Mouse (Mus musculus): ENCODE measurements around the gene Rmi2. TPM values are rescaled to one million over a fixed set of nuclear protein-coding genes. Genes with fewer than 3 reads are reported as not detected.

The Rmi2 gene
- polyA plus RNA-seq, 1 experiment: not detected

DNA sequence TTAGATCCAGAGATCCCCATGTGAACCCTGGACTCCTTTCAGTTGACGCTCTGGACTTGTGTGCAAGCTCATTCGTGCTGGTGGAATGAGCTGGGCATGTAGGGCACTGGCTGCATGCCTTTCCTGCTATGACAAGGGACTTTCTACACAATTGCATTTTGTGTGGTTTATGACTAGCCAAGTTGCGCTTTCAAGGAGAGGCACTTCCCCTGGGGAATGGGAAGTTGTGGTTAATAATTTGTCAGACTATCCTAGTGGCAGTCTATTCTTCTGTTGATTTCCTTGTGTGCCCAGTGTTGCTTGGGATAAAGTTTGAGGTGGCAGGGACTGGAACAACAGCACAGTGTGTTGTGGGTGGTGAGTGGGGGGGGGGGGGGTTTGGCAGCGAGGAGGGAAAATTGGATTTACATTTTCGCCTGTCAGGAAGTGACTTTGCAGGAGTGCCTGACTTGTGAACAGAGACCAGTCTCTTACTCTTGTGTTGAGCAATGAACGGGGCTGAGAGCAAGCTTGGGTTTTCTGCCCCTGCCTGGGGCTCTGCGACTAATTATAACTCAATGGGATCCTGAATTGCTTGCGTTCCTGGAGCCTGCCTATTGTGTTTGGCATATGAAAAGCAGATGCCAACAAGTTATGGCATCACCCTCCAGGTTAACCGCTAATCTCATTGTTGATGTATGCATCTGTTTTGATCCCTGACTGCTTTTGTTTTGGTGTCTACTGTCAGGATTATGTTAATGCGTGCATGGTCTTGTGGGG lies 3.8 kb downstream of the Rmi2 start:
- no peak for TF ChIP-seq POLR2A (IDR thresholded peaks at IDR 0.05; ENCODE audit: insufficient read depth, low read depth, low read length)
- TF ChIP-seq CTCF (IDR thresholded peaks at IDR 0.05; ENCODE audit: insufficient read depth, low read depth, low read length): no peak
- H3K27ac ChIP-seq (ENCODE audit: insufficient read depth, low read depth, low read length): no peak overlapping the region
- WGBS: 57% methylated on average over 10 of the region's 10 CpGs
- H3K4me1 ChIP-seq (ENCODE audit: control insufficient read depth, insufficient read depth, low read length): peaks cover 11% of the 10 kb centered on the region
- no peak overlapping the region for H3K4me3 ChIP-seq (ENCODE audit: insufficient read depth, low read depth, low read length)

DNA sequence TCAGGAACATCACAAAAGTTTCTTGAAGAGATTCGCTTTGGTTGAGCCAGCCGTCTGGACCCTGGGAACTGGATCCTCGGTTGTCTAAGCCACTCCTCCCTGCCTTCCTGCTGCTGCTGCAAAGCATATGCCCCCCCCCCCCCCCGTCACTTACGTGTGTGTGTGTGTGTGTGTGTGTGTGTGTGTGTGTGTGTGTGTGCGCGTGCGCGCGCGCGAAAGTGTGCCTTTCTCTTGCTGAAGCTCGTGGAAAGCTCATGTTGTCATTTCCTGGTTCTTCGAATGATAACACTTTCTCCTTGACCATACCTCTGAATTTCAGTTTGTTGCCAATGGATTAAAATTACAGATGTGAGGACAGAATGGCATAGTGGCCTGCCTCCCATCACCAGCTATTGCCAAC lies 5.2 kb downstream of the Rmi2 start:
- H3K27ac ChIP-seq (ENCODE audit: insufficient read depth, low read depth, low read length): no peak overlapping the region
- peaks cover 14% of the 10 kb centered on the region for H3K4me1 ChIP-seq (ENCODE audit: control insufficient read depth, insufficient read depth, low read length)
- H3K4me3 ChIP-seq (ENCODE audit: insufficient read depth, low read depth, low read length): no peak overlapping the region
- TF ChIP-seq CTCF (IDR thresholded peaks at IDR 0.05; ENCODE audit: insufficient read depth, low read depth, low read length) (no peak), POLR2A (IDR thresholded peaks at IDR 0.05; ENCODE audit: insufficient read depth, low read depth, low read length) (no peak)
- WGBS: 95% methylated on average over 13 of the region's 14 CpGs

DNA sequence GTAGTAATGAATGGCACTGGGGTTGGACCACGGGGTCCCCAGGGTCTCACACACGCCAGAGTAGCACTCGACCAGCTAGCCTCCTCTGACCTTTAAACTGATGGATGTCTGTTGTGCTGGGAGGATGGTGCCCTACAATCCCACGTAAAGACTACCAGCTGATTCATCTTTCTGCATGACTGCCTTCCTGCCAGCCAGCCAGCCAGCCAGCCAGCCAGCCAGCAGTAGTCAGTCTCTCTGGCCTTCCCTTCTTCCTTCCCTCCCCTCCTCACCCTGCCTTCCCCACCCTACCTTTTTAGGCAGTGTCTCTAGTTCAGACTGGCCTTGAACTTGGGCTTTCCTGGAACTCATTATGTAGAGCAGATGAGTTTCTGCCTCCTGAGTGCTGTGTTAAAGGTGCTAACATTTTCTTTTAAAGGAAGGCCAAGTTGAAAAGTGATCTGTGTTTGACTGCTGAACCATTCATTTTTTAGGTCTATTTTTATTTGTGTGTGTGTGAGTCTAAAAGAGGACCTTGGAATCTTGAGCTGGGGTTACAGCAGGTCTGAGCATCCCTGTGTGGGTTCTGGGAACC lies 7.5 kb downstream of the Rmi2 start:
- 77% methylated on average over 4 of the region's 4 CpGs for WGBS

DNA sequence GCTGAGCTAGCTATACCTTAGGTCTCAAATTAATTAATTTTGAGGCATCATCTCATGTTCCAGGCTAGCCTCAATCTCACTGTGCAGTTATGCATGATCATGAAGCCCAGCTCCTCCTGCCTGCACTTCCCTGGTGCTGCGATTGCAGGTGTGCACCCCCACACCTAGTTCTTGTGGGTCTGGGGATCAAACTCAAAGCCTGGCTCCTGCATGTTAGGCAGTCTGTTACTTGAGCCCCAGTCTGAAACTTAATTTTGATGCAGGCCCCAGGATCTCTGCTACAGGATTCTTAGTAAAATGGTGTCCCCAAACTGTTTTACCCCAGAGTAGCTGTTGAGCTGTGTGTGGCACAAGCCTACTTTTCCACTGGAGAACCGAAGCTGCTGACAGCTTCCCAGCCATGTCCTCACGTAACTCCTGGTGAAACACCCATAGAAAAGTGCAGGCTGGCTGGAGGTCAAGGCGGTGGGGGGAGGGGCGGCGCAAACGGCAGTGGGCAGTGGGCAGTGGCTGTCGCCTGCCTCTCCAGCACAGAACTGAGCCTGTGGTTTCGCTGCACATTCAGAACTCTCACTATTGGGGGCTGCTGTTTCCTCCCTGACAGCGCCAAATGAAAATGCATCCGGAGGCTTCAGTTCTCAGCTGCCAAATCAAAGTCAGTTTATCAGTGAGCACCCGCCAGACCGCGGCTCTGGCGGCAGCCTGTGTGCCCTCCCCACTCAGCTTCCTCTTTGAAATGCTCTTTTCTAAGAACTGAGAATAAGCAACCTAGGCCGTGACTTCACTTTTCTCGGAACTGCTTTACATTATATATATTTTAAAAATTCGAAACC lies 8.8 kb downstream of the Rmi2 start:
- 26% methylated on average over 18 of the region's 18 CpGs for WGBS
- Histone ChIP-seq H3K27ac (ENCODE audit: insufficient read depth, low read depth, low read length) (no peak overlapping the region), H3K4me1 (ENCODE audit: control insufficient read depth, insufficient read depth, low read length) (peaks cover 10% of the 10 kb centered on the region), H3K4me3 (ENCODE audit: insufficient read depth, low read depth, low read length) (no peak overlapping the region; the same call in 1 of the 2 replicates)
- TF ChIP-seq CTCF (IDR thresholded peaks at IDR 0.05; ENCODE audit: insufficient read depth, low read depth, low read length): no peak
- TF ChIP-seq POLR2A (IDR thresholded peaks at IDR 0.05; ENCODE audit: insufficient read depth, low read depth, low read length): no peak

More for the DNA sequence above, 7.5 kb downstream of the Rmi2 start:
- H3K27ac ChIP-seq (ENCODE audit: insufficient read depth, low read depth, low read length): no peak overlapping the region
- peaks cover 10% of the 10 kb centered on the region for H3K4me1 ChIP-seq (ENCODE audit: control insufficient read depth, insufficient read depth, low read length)
- TF ChIP-seq POLR2A (IDR thresholded peaks at IDR 0.05; ENCODE audit: insufficient read depth, low read depth, low read length) (no peak), CTCF (IDR thresholded peaks at IDR 0.05; ENCODE audit: insufficient read depth, low read depth, low read length) (no peak)
- no peak overlapping the region for H3K4me3 ChIP-seq (ENCODE audit: insufficient read depth, low read depth, low read length)

DNA sequence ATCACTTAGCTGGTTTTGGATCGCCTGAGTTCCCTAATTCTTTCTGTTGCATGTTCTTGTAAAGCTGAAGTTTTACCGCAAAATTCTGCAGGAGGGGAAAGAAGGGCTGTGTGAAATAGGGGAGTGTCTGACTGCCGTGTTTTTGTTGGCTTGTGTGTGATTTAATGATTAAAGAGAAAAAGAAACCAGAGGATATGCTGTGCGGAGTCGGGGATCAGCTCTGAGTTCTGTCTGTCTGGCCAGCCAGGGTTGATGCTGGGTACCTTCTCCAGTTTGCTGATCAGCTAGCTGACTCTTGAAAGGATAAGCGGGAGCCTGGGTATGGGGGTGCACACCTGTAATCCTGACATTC lies 9.4 kb downstream of the Rmi2 start:
- peaks cover 10% of the 10 kb centered on the region for H3K4me1 ChIP-seq (ENCODE audit: control insufficient read depth, insufficient read depth, low read length)
- WGBS: 57% methylated on average over 6 of the region's 6 CpGs
- no peak overlapping the region for H3K27ac ChIP-seq (ENCODE audit: insufficient read depth, low read depth, low read length)
- H3K4me3 ChIP-seq (ENCODE audit: insufficient read depth, low read depth, low read length): no peak overlapping the region
- TF ChIP-seq CTCF (IDR thresholded peaks at IDR 0.05; ENCODE audit: insufficient read depth, low read depth, low read length) (no peak), POLR2A (IDR thresholded peaks at IDR 0.05; ENCODE audit: insufficient read depth, low read depth, low read length) (no peak)

DNA sequence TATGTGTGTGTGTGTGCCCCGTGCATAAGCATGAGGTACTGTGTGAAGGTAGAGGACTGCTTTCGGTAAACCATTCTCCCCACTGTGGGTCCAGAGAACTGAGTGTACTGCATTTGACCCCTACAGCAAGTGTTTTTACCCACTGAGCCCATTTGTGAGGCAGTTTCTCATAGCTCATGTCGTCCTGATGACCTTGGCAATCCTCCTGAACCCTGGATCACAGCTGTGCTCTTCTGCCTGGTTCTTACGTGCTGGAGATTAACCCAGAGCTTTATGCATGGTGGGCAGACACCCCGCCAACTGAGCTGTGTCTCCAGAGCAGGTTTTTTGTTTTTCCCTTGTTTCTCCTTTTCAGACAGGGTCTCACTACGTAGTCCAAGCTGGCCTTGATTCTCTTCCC lies 11.1 kb downstream of the Rmi2 start:
- peaks cover 18% of the 10 kb centered on the region for H3K4me1 ChIP-seq (ENCODE audit: control insufficient read depth, insufficient read depth, low read length)
- 87% methylated on average over 6 of the region's 6 CpGs for WGBS
- H3K4me3 ChIP-seq (ENCODE audit: insufficient read depth, low read depth, low read length): no peak overlapping the region
- H3K27ac ChIP-seq (ENCODE audit: insufficient read depth, low read depth, low read length): no peak overlapping the region
- TF ChIP-seq POLR2A (IDR thresholded peaks at IDR 0.05; ENCODE audit: insufficient read depth, low read depth, low read length): no peak
- TF ChIP-seq CTCF (IDR thresholded peaks at IDR 0.05; ENCODE audit: insufficient read depth, low read depth, low read length): no peak

DNA sequence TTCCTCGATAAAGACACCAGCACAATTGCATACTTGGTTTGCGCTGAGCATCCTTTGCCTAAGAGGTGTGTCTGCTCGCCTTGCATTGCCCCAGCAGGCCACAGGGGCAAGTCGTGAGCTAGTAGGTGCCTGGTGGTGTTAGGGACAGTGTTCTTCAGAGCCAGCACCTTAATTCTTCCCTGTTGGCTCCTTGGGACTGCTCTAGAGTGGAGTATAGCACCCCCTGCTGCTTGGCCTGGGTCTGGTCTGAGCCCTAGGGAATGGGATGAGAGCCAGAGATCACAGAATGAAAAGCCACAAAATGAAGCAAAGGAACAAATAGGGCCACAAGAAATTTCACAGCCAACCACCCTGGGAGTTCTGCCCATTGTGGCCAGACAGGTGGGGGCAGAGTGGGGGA lies 11.6 kb downstream of the Rmi2 start:
- WGBS: 76% methylated on average over 4 of the region's 4 CpGs
- Histone ChIP-seq H3K4me3 (ENCODE audit: insufficient read depth, low read depth, low read length) (no peak overlapping the region), H3K4me1 (ENCODE audit: control insufficient read depth, insufficient read depth, low read length) (peaks cover 20% of the 10 kb centered on the region), H3K27ac (ENCODE audit: insufficient read depth, low read depth, low read length) (no peak overlapping the region)
- TF ChIP-seq POLR2A (IDR thresholded peaks at IDR 0.05; ENCODE audit: insufficient read depth, low read depth, low read length) (no peak), CTCF (IDR thresholded peaks at IDR 0.05; ENCODE audit: insufficient read depth, low read depth, low read length) (no peak)

DNA sequence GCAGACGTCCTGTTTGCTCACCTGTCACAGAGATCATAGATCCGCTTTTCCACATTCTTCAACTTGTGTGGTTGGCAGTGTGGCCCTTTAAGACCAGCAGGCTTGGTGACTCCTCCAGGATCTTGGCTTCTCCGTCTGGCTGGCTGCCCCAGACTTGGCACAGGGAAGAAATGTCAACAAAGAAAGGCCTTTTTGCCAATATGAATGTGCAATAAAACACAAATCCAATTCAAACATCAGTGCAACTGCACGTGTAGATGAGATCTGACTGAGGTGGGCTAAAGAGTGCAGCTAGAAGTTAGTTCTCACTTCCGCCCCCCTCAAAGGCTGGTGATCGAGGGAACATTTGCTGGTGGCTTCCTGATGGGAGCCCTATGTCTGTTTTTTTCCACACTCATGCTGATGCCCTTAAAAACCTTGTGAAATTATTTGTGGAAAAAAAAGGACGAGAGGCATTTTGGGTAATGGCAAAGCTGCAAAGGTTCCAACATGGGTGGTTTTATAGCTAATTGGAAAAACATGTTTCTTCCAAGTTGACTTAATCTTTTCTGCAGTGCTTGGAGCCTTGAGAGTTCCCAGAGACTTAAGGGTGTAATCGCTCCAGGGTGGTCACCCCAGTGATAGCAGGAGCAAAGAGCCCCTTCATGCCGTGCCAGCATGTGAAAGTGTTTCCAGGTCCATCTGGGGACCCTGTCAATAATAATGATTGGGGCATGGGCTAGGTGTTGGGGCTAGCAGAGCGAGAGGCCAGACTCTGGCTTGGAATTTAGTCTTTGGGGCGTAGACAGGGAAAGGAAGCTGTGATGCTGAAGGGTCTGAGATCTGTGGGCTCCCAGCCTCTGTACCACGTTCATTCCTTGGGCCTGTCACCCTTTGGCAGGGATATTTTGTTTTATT lies 15.4 kb downstream of the Rmi2 start:
- 45% methylated on average over 12 of the region's 12 CpGs for WGBS
- Histone ChIP-seq H3K4me1 (ENCODE audit: control insufficient read depth, insufficient read depth, low read length) (peaks cover 10% of the 10 kb centered on the region), H3K4me3 (ENCODE audit: insufficient read depth, low read depth, low read length) (no peak overlapping the region), H3K27ac (ENCODE audit: insufficient read depth, low read depth, low read length) (no peak overlapping the region)
- TF ChIP-seq CTCF (IDR thresholded peaks at IDR 0.05; ENCODE audit: insufficient read depth, low read depth, low read length) (no peak), POLR2A (IDR thresholded peaks at IDR 0.05; ENCODE audit: insufficient read depth, low read depth, low read length) (no peak)
